Mouse (Mus musculus) hindbrain, embryonic 11.5 days (tissue): ENCODE data around the gene Adck2. TPM values are rescaled to one million over a fixed set of nuclear protein-coding genes. Genes with fewer than 3 reads are reported as not detected.

Source experiments
- ATAC-seq: fragments of 200-750 bp; cut with Nextera tagmentation; 2 replicates; pipeline ENCODE4 v1.8.0; 2017; ENCODE audit warnings: mild to moderate bottlenecking, moderate TSS enrichment, moderate library complexity; ENCODE audit not compliant: low FRiP score
- DNase-seq: peaks from one replicate; pipeline ENCODE4 v3.0.0-alpha.2; 2015; ENCODE audit warnings: low spot score
- H3K27ac ChIP-seq: fragments of 300-500 bp; sonication (generic); 2 replicates; pipeline ENCODE4 v1.5.1; 2014; ENCODE audit warnings: mild to moderate bottlenecking, low read depth, low read length
- H3K27me3 ChIP-seq: fragments of 300-500 bp; sonication (generic); 2 replicates; pipeline ENCODE4 v1.6.1; 2014; ENCODE audit warnings: mild to moderate bottlenecking, low read length, moderate library complexity, mixed read lengths; ENCODE audit not compliant: control insufficient read depth, insufficient read depth
- H3K36me3 ChIP-seq: fragments of 300-500 bp; sonication (generic); 2 replicates; pipeline ENCODE4 v1.6.1; 2014; ENCODE audit warnings: mild to moderate bottlenecking, low read length, moderate library complexity, mixed read lengths; ENCODE audit not compliant: control insufficient read depth, insufficient read depth
- H3K4me1 ChIP-seq: fragments of 300-500 bp; sonication (generic); replicated peaks from 2 replicates; pipeline ENCODE4 v1.6.1; 2014; ENCODE audit warnings: low read length, mixed read lengths; ENCODE audit not compliant: control insufficient read depth, insufficient read depth
- H3K4me2 ChIP-seq: fragments of 300-500 bp; sonication (generic); replicated peaks from 2 replicates; pipeline ENCODE4 v1.6.1; 2014; ENCODE audit warnings: mild to moderate bottlenecking, low read depth, low read length
- H3K4me3 ChIP-seq: fragments of 300-500 bp; sonication (generic); 2 replicates; pipeline ENCODE4 v1.5.1; 2014; ENCODE audit warnings: low read depth, low read length
- H3K9ac ChIP-seq: fragments of 300-500 bp; sonication (generic); 2 replicates; pipeline ENCODE4 v1.6.1; 2014; ENCODE audit warnings: low read depth, low read length
- H3K9me3 ChIP-seq: fragments of 300-500 bp; sonication (generic); 2 replicates; pipeline ENCODE4 v1.6.1; 2016; ENCODE audit warnings: low read length; ENCODE audit not compliant: control insufficient read depth
- WGBS: fragments of 180-500 bp; shearing (Covaris S2); extraction: QIAGEN DNeasy Blood & Tissue Kit; methylation state at CpG from one replicate; pipeline ENCODE4 v1.1.7; 2014; 5-methylcytosine and 5-hydroxymethylcytosine counted together
- polyA plus RNA-seq: library from polyadenylated mRNA; unstranded; fragments of >200 nt; fragmentation: Nextera tagmentation; extraction: Ambion mirVana; gene quantifications from 2 replicates; pipeline ENCODE4 v1.2.1, GENCODE M21; 2014

The Adck2 gene
- polyA plus RNA-seq, 1 experiment from 2014 or later, result 23.9 TPM

- Histone ChIP-seq H3K27me3 (no peaks in the 10 kb centered on the region), H3K4me2 (no peak overlapping the region), H3K27ac (no peak overlapping the region), H3K4me3 (no peak overlapping the region), H3K4me1 (no peaks in the 10 kb centered on the region), H3K9ac (no peak overlapping the region), H3K9me3 (no peaks in the 10 kb centered on the region), H3K36me3 (no peaks in the 10 kb centered on the region)
- 94% methylated on average over 3 of the region's 3 CpGs for WGBS
- ATAC-seq, result no peak
- no peak for DNase-seq
These were observed 27.2 kb downstream of the Adck2 start for GRCm38 (mm10) chr6:39600851-39601250.

DNA sequence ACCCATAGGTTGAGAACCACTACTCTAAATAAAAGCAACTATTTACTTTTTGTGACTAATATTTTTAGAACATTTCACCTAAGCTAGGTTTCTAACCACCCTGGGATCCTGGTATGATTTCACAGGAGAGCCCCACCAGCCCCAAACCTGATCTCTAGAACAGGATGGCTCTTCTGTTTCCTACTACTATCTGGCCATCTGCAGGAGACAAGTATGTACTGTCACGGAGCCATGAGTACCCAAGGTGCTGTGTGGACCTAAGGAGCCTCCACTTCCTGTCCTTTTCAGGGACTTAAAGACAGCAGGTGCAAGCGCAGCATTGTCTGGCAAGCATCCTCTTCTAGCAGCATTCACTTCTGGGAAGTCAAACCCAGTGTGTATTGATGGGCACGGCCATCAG lies 28.2 kb downstream of the Adck2 start:
- H3K36me3 ChIP-seq, result no peaks in the 10 kb centered on the region
- H3K27me3 ChIP-seq, result no peaks in the 10 kb centered on the region
- H3K4me3 ChIP-seq, result no peak overlapping the region
- DNase-seq (no peak), ATAC-seq (no peak)
- no peak overlapping the region for H3K9ac ChIP-seq
- H3K27ac ChIP-seq, result no peak overlapping the region
- 86% methylated on average over 3 of the region's 3 CpGs for WGBS
- H3K9me3 ChIP-seq, result no peaks in the 10 kb centered on the region
- H3K4me1 ChIP-seq, result no peaks in the 10 kb centered on the region
- no peak overlapping the region for H3K4me2 ChIP-seq

- ATAC-seq (no peak), DNase-seq (no peak)
- Histone ChIP-seq H3K4me3 (no peak overlapping the region), H3K27ac (no peak overlapping the region), H3K4me2 (no peak overlapping the region), H3K9me3 (no peaks in the 10 kb centered on the region), H3K36me3 (no peaks in the 10 kb centered on the region), H3K4me1 (no peaks in the 10 kb centered on the region), H3K9ac (no peak overlapping the region), H3K27me3 (no peaks in the 10 kb centered on the region)
- 87% methylated on average over 5 of the region's 5 CpGs for WGBS
These were observed 30.9 kb downstream of the Adck2 start for GRCm38 (mm10) chr6:39604565-39604964.

GRCm38 (mm10) chr6:39606056-39606455 lies 32.4 kb downstream of the Adck2 start:
- no peak for DNase-seq
- Histone ChIP-seq H3K27ac (no peak overlapping the region), H3K36me3 (no peaks in the 10 kb centered on the region), H3K4me2 (no peak overlapping the region), H3K4me1 (no peaks in the 10 kb centered on the region), H3K9ac (no peak overlapping the region), H3K4me3 (no peak overlapping the region), H3K27me3 (no peaks in the 10 kb centered on the region), H3K9me3 (no peaks in the 10 kb centered on the region)
- 95% methylated on average over 6 of the region's 6 CpGs for WGBS
- no peak for ATAC-seq

GRCm38 (mm10) chr6:39606862-39607261 lies 33.2 kb downstream of the Adck2 start:
- WGBS, result 78% methylated on average over 3 of the region's 3 CpGs
- Histone ChIP-seq H3K4me3 (no peak overlapping the region), H3K9me3 (no peaks in the 10 kb centered on the region), H3K36me3 (no peaks in the 10 kb centered on the region), H3K4me1 (no peaks in the 10 kb centered on the region), H3K27me3 (no peaks in the 10 kb centered on the region), H3K27ac (no peak overlapping the region), H3K4me2 (no peak overlapping the region), H3K9ac (no peak overlapping the region)
- DNase-seq, result no peak
- ATAC-seq, result no peak

DNA sequence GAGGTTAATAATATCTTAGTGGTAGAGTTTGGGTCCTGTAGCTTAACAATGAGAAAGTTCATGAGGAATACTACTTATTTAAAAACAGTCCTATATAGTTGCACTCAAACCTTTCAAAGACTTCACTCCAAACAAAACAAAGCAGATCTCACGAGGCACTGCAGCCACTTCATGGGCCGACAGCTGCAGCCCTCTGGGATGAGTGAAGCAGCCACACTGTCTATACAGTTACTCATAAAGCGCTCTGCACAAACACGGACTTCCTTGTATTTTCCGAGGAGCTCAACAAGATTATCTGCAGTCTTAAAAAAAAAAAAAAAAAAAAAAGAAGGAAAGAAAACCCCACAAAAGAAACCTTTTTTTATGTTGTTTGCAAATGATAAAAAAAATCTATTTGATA lies 33.7 kb downstream of the Adck2 start:
- Histone ChIP-seq H3K36me3 (no peaks in the 10 kb centered on the region), H3K4me3 (no peak overlapping the region), H3K27me3 (no peaks in the 10 kb centered on the region), H3K4me1 (no peaks in the 10 kb centered on the region), H3K9ac (no peak overlapping the region), H3K27ac (no peak overlapping the region), H3K9me3 (no peaks in the 10 kb centered on the region), H3K4me2 (no peak overlapping the region)
- ATAC-seq, result no peak
- no peak for DNase-seq
- WGBS, result 83% methylated on average over 5 of the region's 5 CpGs

GRCm38 (mm10) chr6:39610207-39610606 lies 36.5 kb downstream of the Adck2 start:
- no peak overlapping the region for H3K9ac ChIP-seq
- H3K36me3 ChIP-seq, result no peaks in the 10 kb centered on the region
- H3K4me1 ChIP-seq, result no peaks in the 10 kb centered on the region
- no peaks in the 10 kb centered on the region for H3K27me3 ChIP-seq
- no peak overlapping the region for H3K4me3 ChIP-seq
- ATAC-seq (no peak), DNase-seq (no peak)
- no peaks in the 10 kb centered on the region for H3K9me3 ChIP-seq
- no peak overlapping the region for H3K27ac ChIP-seq
- 76% methylated on average over 2 of the region's 2 CpGs for WGBS
- no peak overlapping the region for H3K4me2 ChIP-seq

DNA sequence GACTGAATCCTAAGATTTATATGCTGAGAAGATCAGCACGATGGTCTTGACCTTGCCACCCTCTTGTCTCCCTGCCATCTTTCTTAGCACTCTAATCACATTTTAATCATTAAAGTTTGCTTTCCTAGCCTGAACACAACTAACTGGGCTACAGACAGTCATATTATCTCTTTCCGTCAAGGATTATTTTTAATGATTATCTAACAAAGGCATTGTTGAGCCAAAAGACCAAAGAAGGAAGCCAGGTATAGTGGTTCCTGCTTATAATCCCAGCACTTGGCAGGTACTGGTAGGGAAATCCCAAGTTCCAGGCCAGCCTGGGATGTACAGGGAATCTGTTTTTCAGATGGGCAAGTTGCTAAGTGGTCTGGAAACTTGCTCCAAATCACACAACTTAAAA lies 37.6 kb downstream of the Adck2 start:
- no peak for DNase-seq
- no peak overlapping the region for H3K9ac ChIP-seq
- 95% methylated on average over 2 of the region's 2 CpGs for WGBS
- H3K4me1 ChIP-seq, result no peaks in the 10 kb centered on the region
- H3K36me3 ChIP-seq, result no peaks in the 10 kb centered on the region
- H3K4me2 ChIP-seq, result no peak overlapping the region
- no peak for ATAC-seq
- no peak overlapping the region for H3K4me3 ChIP-seq
- H3K9me3 ChIP-seq, result no peaks in the 10 kb centered on the region
- H3K27ac ChIP-seq, result no peak overlapping the region
- H3K27me3 ChIP-seq, result no peaks in the 10 kb centered on the region
